Mouse (Mus musculus): ENCODE measurements at regions not wholly inside any gene's neighbourhood (a gene's known extent, or its start where the extent isn't known, plus 50 kb on each side); places are given as distances from the start of the nearest gene placed in this dataset.

DNA sequence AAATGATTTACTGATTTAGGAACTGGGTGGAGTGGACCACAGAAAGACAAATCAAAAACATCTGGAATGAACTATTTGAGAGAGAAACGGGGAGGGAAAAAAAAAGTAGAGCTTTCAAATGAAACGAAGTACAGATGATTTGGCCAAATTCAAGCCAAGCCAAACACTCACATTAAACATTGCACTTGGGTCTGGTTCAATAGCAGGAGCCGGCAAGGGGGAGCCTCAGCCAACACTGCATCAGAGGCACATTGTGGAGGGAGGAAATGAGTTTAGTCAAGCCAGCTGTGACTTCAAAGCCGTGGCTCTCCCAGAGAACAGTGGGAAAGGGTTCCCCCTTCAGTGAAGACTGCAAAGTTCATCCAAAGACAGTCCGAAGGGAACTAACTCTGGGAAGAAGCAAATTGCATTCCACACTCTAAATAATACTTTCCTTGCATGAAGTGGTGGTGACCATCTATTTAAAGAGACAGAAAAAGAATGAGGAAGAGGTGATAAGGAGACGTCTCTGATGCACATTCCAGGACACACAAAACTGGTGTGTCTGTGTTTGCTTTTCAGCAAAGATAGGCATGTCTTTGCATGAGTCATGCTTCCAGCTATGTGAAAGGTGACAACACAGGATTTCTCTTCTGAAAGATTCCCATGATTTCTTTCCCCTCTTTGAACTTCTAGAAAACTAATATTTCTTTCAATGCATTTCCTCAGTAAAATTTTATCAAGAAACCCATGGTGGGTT is 504.5 kb downstream of the Gsdmc2 start:
- no peak for TF ChIP-seq MYOD1 (IDR thresholded peaks at IDR 0.05; ENCODE audit: control insufficient read depth in 1 of 3, insufficient read length in 2 of 3, low read depth in 2 of 3)
- TF ChIP-seq POLR2A (IDR thresholded peaks at IDR 0.05; ENCODE audit: insufficient read length, low read depth) = no peak
- TF ChIP-seq MAX (IDR thresholded peaks at IDR 0.05; ENCODE audit: low read depth) = no peak
- no peak for TF ChIP-seq TCF3 (IDR thresholded peaks at IDR 0.05; ENCODE audit: insufficient read length, low read depth)
- no peak for TF ChIP-seq SRF (IDR thresholded peaks at IDR 0.05; ENCODE audit: control insufficient read depth, insufficient read length, low read depth)
- no peak for TF ChIP-seq REST (IDR thresholded peaks at IDR 0.05; ENCODE audit: insufficient read depth, insufficient read length)
- no peak for TF ChIP-seq POLR2AphosphoS2 (IDR thresholded peaks at IDR 0.05; ENCODE audit: insufficient read length, low read depth)
- TF ChIP-seq TCF12 (IDR thresholded peaks at IDR 0.05; ENCODE audit: insufficient read depth, poor library complexity, severe bottlenecking) = no peak
- no peak for TF ChIP-seq MYOG (IDR thresholded peaks at IDR 0.05; ENCODE audit: control insufficient read depth in 1 of 3, insufficient read depth in 1 of 3, insufficient read length in 2 of 3, low read depth in 2 of 3)
- no peak for TF ChIP-seq USF1 (IDR thresholded peaks at IDR 0.05; ENCODE audit: low read depth)
- TF ChIP-seq E2F4 (IDR thresholded peaks at IDR 0.05; ENCODE audit: insufficient read depth) = no peak
